25 mouse cellular contexts compared by ENCODE assay signal in genomic region chr5:53194421-53194820, GRCm38 (mm10). TPM values are rescaled to one million over a fixed set of nuclear protein-coding genes. Genes with fewer than 3 reads are reported as not detected.
A peak's percentile ranks its signal among the peaks of the same experiment; 100 is the strongest.
DNase-seq lines count a peak whose midpoint lies in the region; ATAC-seq lines count a peak whose summit lies in the region.
"Had no signal": no experiment of that assay in that cellular context is flagged by ENCODE, and none has a peak within 500 bp of the region (broad histone marks: within the 10 kb centered on the region; RNA-seq: fewer than 3 reads in every experiment).

No protein-coding gene starts in this region.

- peaks cover 9% of the 10 kb centered on the region for H3K4me1 ChIP-seq in forebrain, embryonic 15.5 days
- peaks cover 12% of the 10 kb centered on the region for H3K4me1 ChIP-seq in forebrain, embryonic 14.5 days (ENCODE audit: control insufficient read depth, insufficient read depth, low read length)
- H3K4me1 ChIP-seq: embryonic facial prominence, embryonic 12.5 days; embryonic facial prominence, embryonic 15.5 days; hindbrain, embryonic 12.5 days; hindbrain, embryonic 15.5 days had no signal

- WGBS in forebrain, embryonic 15.5 days: 80% methylated on average over 2 of the region's 2 CpGs
- WGBS in forebrain, embryonic 14.5 days: 76% methylated on average over 2 of the region's 2 CpGs

- peak; percentile 36; the same call in 1 of the 2 replicates for ATAC-seq in forebrain, embryonic 15.5 days (replicated peaks)
- no peak for ATAC-seq in forebrain, embryonic 14.5 days
- peak; percentile 81 for ATAC-seq in granulocyte monocyte progenitor cell, adult 5-6 weeks (replicated peaks; ENCODE audit: poor library complexity, severe bottlenecking)
- ATAC-seq in megakaryocyte, adult 5-6 weeks (ENCODE audit: poor library complexity, severe bottlenecking): peak; percentile 44
- ATAC-seq: forebrain, embryonic 16.5 days; intestine, postnatal 0 days; Patski had no signal

- H3K27ac ChIP-seq in forebrain, embryonic 15.5 days (replicated peaks): no peak overlapping the region
- H3K27ac ChIP-seq in forebrain, embryonic 14.5 days (ENCODE audit: low read depth, low read length): no peak overlapping the region
- H3K27ac ChIP-seq: embryonic facial prominence, embryonic 12.5 days; embryonic facial prominence, embryonic 15.5 days; gastrocnemius, adult 2 months; heart, adult 2 months; heart, embryonic 10.5 days; heart, embryonic 13.5 days; hindbrain, embryonic 12.5 days; hindbrain, embryonic 15.5 days had no signal

- no peak overlapping the region for H3K4me2 ChIP-seq in forebrain, embryonic 15.5 days (replicated peaks)
- H3K4me2 ChIP-seq in forebrain, embryonic 14.5 days (ENCODE audit: low read length): no peak overlapping the region
- H3K4me2 ChIP-seq: embryonic facial prominence, embryonic 12.5 days; embryonic facial prominence, embryonic 15.5 days; heart, embryonic 13.5 days; hindbrain, embryonic 12.5 days; hindbrain, embryonic 15.5 days had no signal

- intact Hi-C loops in left cerebral cortex, postnatal 36 days (cut with DNase I): no loop called here

- no peaks in the 10 kb centered on the region for H3K27me3 ChIP-seq in forebrain, embryonic 15.5 days
- no peaks in the 10 kb centered on the region for H3K27me3 ChIP-seq in forebrain, embryonic 14.5 days (replicated peaks; ENCODE audit: control insufficient read depth, insufficient read depth, low read length)
- H3K27me3 ChIP-seq: embryonic facial prominence, embryonic 12.5 days; embryonic facial prominence, embryonic 15.5 days; heart, embryonic 13.5 days; hindbrain, embryonic 12.5 days; hindbrain, embryonic 15.5 days; Patski had no signal

- H3K36me3 ChIP-seq in forebrain, embryonic 15.5 days: no peaks in the 10 kb centered on the region
- H3K36me3 ChIP-seq in forebrain, embryonic 14.5 days (ENCODE audit: control insufficient read depth, insufficient read depth, low read length): no peaks in the 10 kb centered on the region
- H3K36me3 ChIP-seq: embryonic facial prominence, embryonic 12.5 days; embryonic facial prominence, embryonic 15.5 days; G1E; heart, embryonic 10.5 days; heart, embryonic 13.5 days; hindbrain, embryonic 12.5 days; hindbrain, embryonic 15.5 days had no signal

- no peak overlapping the region for H3K4me3 ChIP-seq in forebrain, embryonic 15.5 days
- H3K4me3 ChIP-seq in forebrain, embryonic 14.5 days (ENCODE audit: low read depth, low read length): no peak overlapping the region
- H3K4me3 ChIP-seq: embryonic facial prominence, embryonic 12.5 days; embryonic facial prominence, embryonic 15.5 days; gastrocnemius, adult 2 months; heart, adult 2 months; heart, embryonic 10.5 days; heart, embryonic 13.5 days; hindbrain, embryonic 12.5 days; hindbrain, embryonic 15.5 days had no signal

- DNase-seq in forebrain, embryonic 14.5 days (ENCODE audit: low spot score): no peak
- no peak for DNase-seq in left cerebral cortex, postnatal 36 days (ENCODE audit: low spot score in 2 of 2)
- DNase-seq in cerebellum, adult 9-10 months: no peak
- DNase-seq in adrenal gland, postnatal 10 days: no peak
- DNase-seq: adrenal gland, postnatal 14 days; cerebellum, adult 18-20 months; cerebellum, postnatal 10 days; gastrocnemius, adult 2 months; gastrocnemius, postnatal 14 days; heart, adult 2 months; heart, postnatal 14 days; heart, postnatal 4 days had no signal

- H3K9ac ChIP-seq in forebrain, embryonic 15.5 days (replicated peaks): no peak overlapping the region
- H3K9ac ChIP-seq in forebrain, embryonic 14.5 days (ENCODE audit: low read length): no peak overlapping the region
- H3K9ac ChIP-seq: embryonic facial prominence, embryonic 12.5 days; embryonic facial prominence, embryonic 15.5 days; heart, embryonic 13.5 days; hindbrain, embryonic 12.5 days; hindbrain, embryonic 15.5 days had no signal

- H3K9me3 ChIP-seq in forebrain, embryonic 15.5 days: no peaks in the 10 kb centered on the region
- no peaks in the 10 kb centered on the region for H3K9me3 ChIP-seq in forebrain, embryonic 14.5 days (replicated peaks; ENCODE audit: control insufficient read depth, low read length)
- H3K9me3 ChIP-seq: embryonic facial prominence, embryonic 12.5 days; embryonic facial prominence, embryonic 15.5 days; heart, embryonic 10.5 days; heart, embryonic 13.5 days; hindbrain, embryonic 12.5 days; hindbrain, embryonic 15.5 days had no signal

RNA-seq across cellular contexts. Expression of gene Sel1l3, which starts 19.3 kb away (rescaled TPM):
- 11.0 and 11.4 TPM in 2 replicates for polyA plus RNA-seq in forebrain, embryonic 15.5 days (2015; fragmentation: Nextera tagmentation; extraction: Ambion mirVana)
- polyA plus RNA-seq in forebrain, embryonic 14.5 days (2014; fragmentation: Nextera tagmentation; extraction: Ambion mirVana): 11.0 and 11.2 TPM in 2 replicates
- not detected in 2 replicates for total RNA-seq in granulocyte monocyte progenitor cell, adult 5-6 weeks (2014; fragmentation: Nextera tagmentation)
- not detected in 2 replicates for total RNA-seq in granulocyte monocyte progenitor cell, adult 5-6 weeks (2017)
- 0.04 TPM in 1 of 2 replicates, not detected in the other for total RNA-seq in megakaryocyte, adult 5-6 weeks (2015)
- total RNA-seq in megakaryocyte, adult 5-6 weeks (2017): 0.04 TPM in 1 of 2 replicates, not detected in the other
- total RNA-seq in left cerebral cortex, postnatal 36 days (2021): 10 to 100 TPM; 63.4 to 74.2 TPM
- total RNA-seq in adrenal gland, postnatal 10 days (2021): 10 to 100 TPM in 1 of 2 experiments, 1 to 10 TPM in 1; 5.1 to 11.2 TPM
- polyA plus RNA-seq: G1E had no signal

Comparison
In these comparisons a context has a peak if more than half of its experiments do, and no peak if none do; other contexts are left out.
1. RNA of gene Sel1l3, which starts 19.3 kb away (total RNA-seq): 63.4 to 74.2 TPM in left cerebral cortex, postnatal 36 days and 5.1 to 11.2 TPM in adrenal gland, postnatal 10 days; 0.04 TPM in megakaryocyte, adult 5-6 weeks and not detected in granulocyte monocyte progenitor cell, adult 5-6 weeks; every median in the first group is over 4 times any median in the second.